Mouse (Mus musculus) liver, embryonic 14.5 days (tissue): ENCODE results near the gene Kmt5b. TPM values are rescaled to one million over a fixed set of nuclear protein-coding genes. Genes with fewer than 3 reads are reported as not detected.

Experiments
- ATAC-seq: fragments of 200-750 bp; cut with Nextera tagmentation; 2 replicates; pipeline ENCODE4 v1.8.0; 2017; ENCODE audit warnings: moderate number of reproducible peaks, mild to moderate bottlenecking, moderate library complexity; ENCODE audit not compliant: insufficient read depth
- DNase-seq, 3 experiments: peaks; one replicate each; pipeline ENCODE4 v3.0.0-alpha.2; 2012 to 2013; ENCODE audit warnings: low read depth in 3 of 3, low spot score in 3 of 3
- H3K27ac ChIP-seq: fragments of 300-500 bp; sonication (generic); 2 replicates; pipeline ENCODE4 v1.5.1; 2014; ENCODE audit warnings: moderate library complexity, mild to moderate bottlenecking, control low read depth, inconsistent platforms
- H3K27me3 ChIP-seq: fragments of 300-500 bp; sonication (generic); 2 replicates; pipeline ENCODE4 v1.6.1; 2014; ENCODE audit warnings: mild to moderate bottlenecking, low read length, moderate library complexity; ENCODE audit not compliant: control insufficient read depth, insufficient read depth
- H3K36me3 ChIP-seq: fragments of 300-500 bp; sonication (generic); replicated peaks from 2 replicates; pipeline ENCODE4 v1.6.1; 2014; ENCODE audit warnings: low read depth; ENCODE audit not compliant: control insufficient read depth, insufficient read depth
- H3K4me1 ChIP-seq, 2 experiments: fragments of 200-500 bp in 1 of 2; fragments of 300-500 bp in 1 of 2; sonication (generic) in 1 of 2; replicated peaks; 2 replicates each; pipeline ENCODE4 v1.6.1; 2012 to 2014; ENCODE audit warnings: antibody characterized with exemption in 1 of 2, inconsistent platforms in 1 of 2, low read length in 1 of 2; ENCODE audit not compliant: control insufficient read depth in 2 of 2, insufficient read depth in 2 of 2
- H3K4me2 ChIP-seq: fragments of 300-500 bp; sonication (generic); 2 replicates; pipeline ENCODE4 v1.6.1; 2014; ENCODE audit warnings: low read depth, mild to moderate bottlenecking, control low read depth, moderate library complexity
- H3K4me3 ChIP-seq, 2 experiments: fragments of 200-500 bp in 1 of 2; fragments of 300-500 bp in 1 of 2; sonication (generic) in 1 of 2; 2 replicates each; pipeline ENCODE4 v1.5.1; 2012 to 2014; ENCODE audit warnings: low read depth in 2 of 2, low read length in 2 of 2, mild to moderate bottlenecking in 2 of 2, control low read depth in 1 of 2, inconsistent platforms in 1 of 2, moderate library complexity in 1 of 2; ENCODE audit not compliant: insufficient read depth in 1 of 2
- H3K9ac ChIP-seq: fragments of 300-500 bp; sonication (generic); replicated peaks from 2 replicates; pipeline ENCODE4 v1.6.1; 2014; ENCODE audit warnings: mild to moderate bottlenecking, control low read depth, moderate library complexity
- H3K9me3 ChIP-seq: fragments of 300-500 bp; sonication (generic); 2 replicates; pipeline ENCODE4 v1.6.1; 2016; ENCODE audit warnings: low read length, mixed read lengths; ENCODE audit not compliant: control insufficient read depth
- CTCF ChIP-seq: IDR thresholded peaks from 2 replicates; pipeline ENCODE4 v1.5.1; 2016; ENCODE audit warnings: antibody characterized with exemption, low read depth, control low read depth
- EP300 ChIP-seq: IDR thresholded peaks from 2 replicates; pipeline ENCODE4 v1.6.1; 2016; ENCODE audit warnings: antibody characterized with exemption, low read depth
- WGBS: fragments of 180-500 bp; shearing (Covaris S2); extraction: QIAGEN DNeasy Blood & Tissue Kit; methylation state at CpG from one replicate; pipeline ENCODE4 v1.1.7; 2014; ENCODE audit not compliant: insufficient replicate concordance; 5-methylcytosine and 5-hydroxymethylcytosine counted together
- polyA plus RNA-seq, 2 experiments: library from polyadenylated mRNA; depleted of rRNA in 1 of 2; stranded (reverse) in 1 of 2; unstranded in 1 of 2; fragments of >200 nt; fragmentation: Nextera tagmentation in 1 of 2; extraction: Ambion mirVana in 1 of 2; gene quantifications; 2 replicates each; pipeline versions ENCODE4 v1.2.1 to v1.2.3; 2012 to 2014

Kmt5b gene
- polyA plus RNA-seq, 2 experiments: 5.0 to 6.3 TPM

DNA sequence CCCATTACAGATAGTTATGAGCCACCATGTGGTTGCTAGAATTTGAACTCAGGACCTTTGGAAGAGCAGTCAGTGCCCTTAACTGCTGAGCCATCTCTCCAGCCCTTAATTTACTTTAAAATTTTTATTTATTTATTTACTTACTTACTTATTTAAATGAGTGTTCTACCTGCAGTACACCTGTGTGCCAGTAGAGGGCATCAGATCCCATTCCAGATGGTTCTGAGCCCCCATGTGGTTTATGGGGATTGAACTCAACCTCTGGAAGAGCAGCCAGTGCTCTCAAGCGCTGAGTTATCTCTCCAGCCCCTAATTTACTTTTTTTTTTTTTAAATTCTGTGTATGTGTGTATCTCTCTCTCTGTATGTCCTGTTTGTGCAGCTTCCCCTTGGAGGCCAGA, 42.4 kb upstream of the Kmt5b start:
- peak; percentile 39 to 55 (median 49) for DNase-seq
- Histone ChIP-seq H3K27me3 (no peaks in the 10 kb centered on the region), H3K9me3 (no peaks in the 10 kb centered on the region), H3K4me1 (no peaks in the 10 kb centered on the region), H3K4me2 (no peak overlapping the region), H3K36me3 (no peaks in the 10 kb centered on the region), H3K27ac (no peak overlapping the region), H3K9ac (no peak overlapping the region), H3K4me3 (no peak overlapping the region)
- TF ChIP-seq EP300: no peak
- TF ChIP-seq CTCF: peak; percentile 77
- 7% methylated on average over 1 of the region's 1 CpGs for WGBS
- no peak for ATAC-seq

DNA sequence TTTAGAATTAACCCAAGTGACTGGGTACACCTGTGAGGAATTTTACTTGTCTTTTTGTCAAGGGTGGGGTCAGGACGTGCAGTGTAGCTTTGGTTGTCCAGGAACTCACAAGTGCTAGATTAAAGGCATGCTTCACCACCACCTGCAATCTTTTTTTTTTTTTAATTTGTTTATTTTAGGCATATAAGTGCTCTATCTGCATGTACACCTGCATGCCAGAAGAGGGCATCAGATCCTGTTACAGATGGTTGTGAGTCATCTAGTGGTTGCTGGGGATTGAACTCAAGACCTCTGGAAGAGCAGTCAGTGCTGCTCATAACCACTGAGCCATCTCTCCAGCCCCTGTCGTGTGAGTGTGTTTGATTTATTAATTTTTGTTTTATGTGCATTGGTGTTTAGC, 38.3 kb upstream of the Kmt5b start:
- WGBS: 35% methylated on average over 2 of the region's 2 CpGs
- Histone ChIP-seq H3K27me3 (no peaks in the 10 kb centered on the region), H3K4me3 (no peak overlapping the region), H3K4me1 (no peaks in the 10 kb centered on the region), H3K4me2 (no peak overlapping the region), H3K9ac (no peak overlapping the region), H3K27ac (no peak overlapping the region), H3K36me3 (no peaks in the 10 kb centered on the region), H3K9me3 (no peaks in the 10 kb centered on the region)
- DNase-seq (no peak), ATAC-seq (no peak)
- TF ChIP-seq CTCF (no peak), EP300 (no peak)

DNA sequence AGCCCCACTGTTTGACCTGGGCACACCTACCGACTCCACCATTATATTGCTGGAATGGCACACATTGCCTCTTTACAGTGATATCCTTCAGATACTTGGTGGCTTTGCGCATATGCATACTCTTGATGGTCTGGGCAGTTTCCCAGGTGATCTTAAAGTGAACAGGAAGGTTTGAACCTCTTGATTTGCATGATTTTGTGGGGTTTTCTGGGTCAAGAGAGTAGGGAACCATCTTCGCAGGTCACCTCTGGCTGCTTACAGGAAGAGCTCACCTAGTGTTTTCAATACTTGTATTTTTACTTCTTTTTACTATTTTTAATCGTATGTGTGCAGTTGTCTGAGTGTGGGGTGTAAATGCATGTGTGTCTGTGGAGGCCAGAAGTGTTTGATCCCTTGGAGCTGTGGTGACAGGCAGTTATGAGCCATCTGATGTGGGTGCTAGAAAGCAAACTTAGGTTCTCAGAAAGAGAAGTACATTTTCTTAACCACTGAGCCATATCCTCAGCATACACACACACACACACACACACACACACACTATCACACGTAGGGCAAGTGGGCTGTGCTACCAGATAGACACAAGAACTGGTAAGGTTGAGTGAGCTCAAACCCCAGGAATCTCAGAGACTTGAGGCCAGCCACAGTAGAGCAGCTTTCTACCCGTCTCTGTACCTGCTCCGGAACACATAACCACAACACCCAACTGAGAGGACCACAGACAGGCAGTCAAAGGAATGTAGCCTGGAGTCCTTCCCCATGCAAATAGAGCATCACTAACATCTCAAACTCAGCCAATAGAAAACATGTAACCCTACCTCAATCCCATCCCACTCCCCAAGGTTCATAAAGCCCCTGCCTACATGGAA, 36.2 kb upstream of the Kmt5b start:
- Histone ChIP-seq H3K9ac (no peak overlapping the region), H3K4me2 (no peak overlapping the region), H3K27ac (no peak overlapping the region), H3K36me3 (no peaks in the 10 kb centered on the region), H3K27me3 (no peaks in the 10 kb centered on the region), H3K4me1 (no peaks in the 10 kb centered on the region), H3K9me3 (no peaks in the 10 kb centered on the region), H3K4me3 (no peak overlapping the region)
- ATAC-seq: no peak
- no peak for DNase-seq
- TF ChIP-seq CTCF (no peak), EP300 (no peak)
- WGBS: 54% methylated on average over 7 of the region's 7 CpGs

DNA sequence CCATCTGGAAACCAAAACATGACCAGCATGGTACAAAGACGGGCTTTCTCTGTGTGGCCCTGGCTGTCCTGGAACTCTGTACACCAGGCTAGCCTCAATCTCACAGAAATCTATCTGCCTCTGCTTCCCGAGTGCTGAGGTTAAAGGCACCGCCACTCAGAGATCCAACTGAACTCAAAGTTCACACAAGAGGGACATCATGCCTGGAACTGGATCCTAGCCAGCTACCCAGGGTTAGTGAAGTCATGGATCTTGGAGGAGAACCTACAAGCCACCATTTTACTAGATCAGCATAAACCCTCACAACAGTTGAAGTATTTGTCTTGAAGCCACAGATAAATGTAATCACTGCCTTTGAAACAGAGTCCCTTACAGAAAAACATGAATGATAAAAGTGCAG, 31.2 kb upstream of the Kmt5b start:
- no peaks in the 10 kb centered on the region for H3K4me1 ChIP-seq
- H3K4me2 ChIP-seq: no peak overlapping the region
- no peaks in the 10 kb centered on the region for H3K36me3 ChIP-seq
- ATAC-seq: no peak
- WGBS: 63% methylated on average over 3 of the region's 3 CpGs
- TF ChIP-seq EP300 (no peak), CTCF (no peak)
- no peaks in the 10 kb centered on the region for H3K27me3 ChIP-seq
- no peak for DNase-seq
- no peak overlapping the region for H3K4me3 ChIP-seq
- H3K9ac ChIP-seq: no peak overlapping the region
- no peaks in the 10 kb centered on the region for H3K9me3 ChIP-seq
- H3K27ac ChIP-seq: no peak overlapping the region

DNA sequence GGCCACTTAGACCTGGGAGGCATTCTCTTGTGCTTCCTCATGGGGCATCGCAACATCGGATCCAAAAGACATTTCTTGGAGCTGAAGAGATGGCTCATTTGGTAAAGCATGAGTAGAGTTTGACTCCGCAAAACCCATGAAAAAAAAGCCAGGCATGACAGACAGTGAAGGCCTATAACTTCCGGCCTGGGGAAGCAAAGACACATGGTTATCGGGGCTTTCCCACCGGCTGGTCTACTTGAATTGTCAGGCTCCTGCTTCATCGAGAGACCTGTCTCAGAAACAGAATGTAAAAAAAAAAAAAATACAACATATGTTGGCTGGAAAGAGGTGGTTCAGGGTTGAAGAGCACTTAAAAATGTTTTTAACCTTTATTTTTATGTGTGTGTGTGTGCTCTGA, 27.6 kb upstream of the Kmt5b start:
- ATAC-seq (no peak), DNase-seq (no peak)
- Histone ChIP-seq H3K4me2 (no peak overlapping the region), H3K27ac (no peak overlapping the region), H3K9ac (no peak overlapping the region), H3K4me3 (no peak overlapping the region), H3K9me3 (no peaks in the 10 kb centered on the region), H3K27me3 (no peaks in the 10 kb centered on the region), H3K4me1 (no peaks in the 10 kb centered on the region), H3K36me3 (no peaks in the 10 kb centered on the region)
- WGBS: 73% methylated on average over 7 of the region's 7 CpGs
- TF ChIP-seq CTCF (no peak), EP300 (no peak)
